Mouse (Mus musculus) neural tube, embryonic 11.5 days (tissue): ENCODE measurements around the gene Gdf9. TPM values are rescaled to one million over a fixed set of nuclear protein-coding genes. Genes with fewer than 3 reads are reported as not detected.
"Not testable (repeated sequence)": the region's sequence is repeated elsewhere in the genome, so short reads cannot be mapped to it uniquely, and the experiment has no call there.

Experiments used
- ATAC-seq: fragments of 200-750 bp; cut with Nextera tagmentation; 2 replicates; pipeline ENCODE4 v1.8.0; 2017; ENCODE audit warnings: moderate number of reproducible peaks, mild to moderate bottlenecking, moderate TSS enrichment, moderate library complexity; ENCODE audit not compliant: insufficient read depth, low FRiP score, low TSS enrichment
- DNase-seq: peaks from one replicate; pipeline ENCODE4 v3.0.0-alpha.2; 2015; ENCODE audit warnings: low spot score
- H3K27ac ChIP-seq: fragments of 300-500 bp; sonication (generic); 2 replicates; pipeline ENCODE4 v1.5.1; 2014; ENCODE audit warnings: low read depth, mild to moderate bottlenecking, low read length
- H3K27me3 ChIP-seq: fragments of 300-500 bp; sonication (generic); 2 replicates; pipeline ENCODE4 v1.6.1; 2014; ENCODE audit warnings: mild to moderate bottlenecking, low read length, mixed read lengths; ENCODE audit not compliant: control insufficient read depth, insufficient read depth
- H3K36me3 ChIP-seq: fragments of 300-500 bp; sonication (generic); 2 replicates; pipeline ENCODE4 v1.6.1; 2014; ENCODE audit warnings: mild to moderate bottlenecking, low read length, moderate library complexity, mixed read lengths; ENCODE audit not compliant: control insufficient read depth, insufficient read depth
- H3K4me1 ChIP-seq: fragments of 300-500 bp; sonication (generic); 2 replicates; pipeline ENCODE4 v1.6.1; 2014; ENCODE audit warnings: low read length, mixed read lengths; ENCODE audit not compliant: control insufficient read depth, insufficient read depth
- H3K4me2 ChIP-seq: fragments of 300-500 bp; sonication (generic); 2 replicates; pipeline ENCODE4 v1.6.1; 2014; ENCODE audit warnings: low read depth, mild to moderate bottlenecking, moderate library complexity
- H3K4me3 ChIP-seq: fragments of 300-500 bp; sonication (generic); 2 replicates; pipeline ENCODE4 v1.5.1; 2014; ENCODE audit warnings: low read depth, low read length
- H3K9ac ChIP-seq: fragments of 300-500 bp; sonication (generic); 2 replicates; pipeline ENCODE4 v1.6.1; 2014; ENCODE audit warnings: mild to moderate bottlenecking, low read length
- H3K9me3 ChIP-seq: fragments of 300-500 bp; sonication (generic); 2 replicates; pipeline ENCODE4 v1.6.1; 2016; ENCODE audit warnings: low read length; ENCODE audit not compliant: control insufficient read depth
- WGBS: fragments of 180-500 bp; shearing (Covaris S2); extraction: QIAGEN DNeasy Blood & Tissue Kit; methylation state at CpG from one replicate; pipeline ENCODE4 v1.1.7; 2014; 5-methylcytosine and 5-hydroxymethylcytosine counted together
- polyA plus RNA-seq: library from polyadenylated mRNA; unstranded; fragments of >200 nt; fragmentation: Nextera tagmentation; extraction: Ambion mirVana; gene quantifications from 2 replicates; pipeline ENCODE4 v1.2.1, GENCODE M21; 2014

The Gdf9 gene
- polyA plus RNA-seq, 1 experiment from 2014 or later: 2.7 TPM

DNA sequence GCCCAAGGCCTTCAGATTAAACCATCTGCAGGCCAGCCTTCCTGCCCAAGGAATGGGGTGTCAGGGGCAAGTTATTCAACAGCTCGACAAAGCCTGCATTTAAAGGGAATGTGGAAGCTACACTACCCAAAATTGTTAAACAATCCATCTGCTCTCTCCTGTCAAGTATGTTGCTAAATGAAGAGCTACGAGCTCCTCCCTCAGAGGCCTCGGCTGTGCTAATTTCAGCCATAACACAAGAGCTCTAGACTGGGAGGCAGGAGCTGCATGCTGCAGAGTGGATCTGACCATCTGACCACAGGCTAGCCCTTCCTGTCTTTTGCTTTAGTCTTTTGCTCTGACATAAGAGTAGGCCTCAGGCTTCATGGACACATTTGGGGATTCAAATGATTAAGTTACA, 5.6 kb upstream of the Gdf9 start:
- H3K36me3 ChIP-seq: peaks cover 5% of the 10 kb centered on the region; the same call in 1 of the 2 replicates
- no peak for ATAC-seq
- no peaks in the 10 kb centered on the region for H3K9me3 ChIP-seq
- no peak overlapping the region for H3K9ac ChIP-seq
- peaks cover 8% of the 10 kb centered on the region for H3K4me1 ChIP-seq
- no peak overlapping the region for H3K27ac ChIP-seq
- no peak overlapping the region for H3K4me3 ChIP-seq
- no peaks in the 10 kb centered on the region for H3K27me3 ChIP-seq
- no peak for DNase-seq
- no peak overlapping the region for H3K4me2 ChIP-seq
- WGBS: 72% methylated on average over 3 of the region's 3 CpGs

DNA sequence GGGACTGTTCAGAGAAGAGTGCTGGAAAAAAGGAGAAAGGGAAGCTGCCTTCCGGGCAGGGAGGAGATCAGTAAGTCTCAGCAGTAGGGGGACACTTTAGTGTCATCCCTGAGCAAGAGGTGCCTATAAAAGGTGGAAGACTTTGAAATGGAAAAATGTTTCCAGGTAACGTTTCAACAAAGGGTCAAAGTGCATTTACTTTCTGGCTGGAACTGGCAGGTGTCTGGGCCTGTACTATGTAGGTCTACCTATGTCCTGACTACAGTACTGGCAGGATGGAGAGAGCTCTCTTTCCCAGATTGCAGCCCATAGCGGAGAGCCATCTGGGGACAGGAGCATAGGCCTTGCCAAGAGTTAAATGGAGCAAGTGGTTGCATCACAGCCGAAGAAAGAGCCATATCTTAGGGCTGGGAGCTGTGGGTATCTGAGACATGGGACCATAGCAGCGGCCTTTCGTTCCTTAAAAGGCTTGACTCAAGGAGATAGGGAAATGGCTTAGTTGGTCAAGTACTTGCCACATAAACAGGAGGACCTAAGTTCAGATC, 5.0 kb upstream of the Gdf9 start:
- Histone ChIP-seq H3K9me3 (no peaks in the 10 kb centered on the region), H3K36me3 (peaks cover 5% of the 10 kb centered on the region; the same call in 1 of the 2 replicates), H3K4me2 (no peak overlapping the region), H3K4me3 (no peak overlapping the region), H3K27me3 (no peaks in the 10 kb centered on the region), H3K27ac (no peak overlapping the region), H3K4me1 (peaks cover 8% of the 10 kb centered on the region), H3K9ac (no peak overlapping the region)
- WGBS: 88% methylated on average over 6 of the region's 6 CpGs
- no peak for ATAC-seq
- DNase-seq: no peak

DNA sequence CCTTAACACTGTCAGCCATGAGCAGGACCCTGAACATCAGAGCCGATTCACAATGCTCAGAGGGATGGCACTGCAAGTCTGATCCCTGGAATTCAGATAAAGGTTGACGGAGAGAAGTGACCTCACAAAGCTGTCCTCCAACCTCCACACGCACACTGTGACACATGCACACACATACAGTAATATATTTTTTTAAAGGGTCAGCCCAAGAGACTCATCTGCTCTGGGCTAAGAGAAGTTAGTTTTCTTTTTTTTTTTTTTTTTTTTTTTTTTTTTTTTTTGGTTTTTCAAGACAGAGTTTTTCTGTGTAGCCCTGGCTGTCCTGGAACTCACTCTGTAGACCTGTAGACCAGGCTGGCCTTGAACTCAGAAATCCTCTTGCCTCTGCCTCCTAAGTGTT, 3.9 kb upstream of the Gdf9 start:
- not testable (repeated sequence) for H3K9me3 ChIP-seq, H3K27ac ChIP-seq, H3K27me3 ChIP-seq, ATAC-seq, H3K4me3 ChIP-seq, H3K9ac ChIP-seq, H3K4me2 ChIP-seq, H3K36me3 ChIP-seq, H3K4me1 ChIP-seq, DNase-seq
- WGBS: 91% methylated on average over 3 of the region's 3 CpGs

DNA sequence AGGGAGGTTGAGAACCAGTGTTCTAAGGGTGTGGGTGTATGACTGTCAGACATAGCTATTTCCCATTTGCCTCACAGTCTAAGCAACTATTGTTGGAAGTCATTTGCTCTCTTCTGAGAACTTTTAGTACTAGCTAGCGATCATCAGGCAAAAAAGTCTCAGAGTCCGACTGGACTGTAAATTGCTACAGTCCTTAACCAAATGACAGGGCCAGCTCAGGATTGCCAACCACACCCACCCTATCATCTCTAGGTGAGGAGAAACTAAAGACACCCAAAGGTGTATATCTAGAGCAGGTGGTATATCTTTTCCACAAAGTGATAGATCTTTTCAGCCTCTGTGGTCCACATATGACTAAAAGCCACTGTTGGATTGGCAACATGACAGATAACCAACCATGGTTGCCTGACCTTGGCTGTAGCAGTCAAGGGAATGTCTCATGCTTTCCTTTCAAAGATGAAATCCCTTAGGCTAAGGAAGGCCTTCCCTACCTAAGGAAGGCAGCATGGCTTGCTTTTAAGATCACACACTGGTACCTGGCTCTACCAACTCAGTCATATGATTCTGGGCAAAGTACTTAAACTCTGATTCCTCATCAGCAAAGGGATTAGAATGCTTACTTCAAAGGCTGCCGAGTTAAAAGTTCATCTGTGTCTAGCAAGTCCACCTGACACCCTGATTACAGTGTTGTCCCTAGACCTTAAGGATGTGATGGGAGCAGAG, 2.7 kb upstream of the Gdf9 start:
- H3K9ac ChIP-seq: no peak overlapping the region
- H3K36me3 ChIP-seq: peaks cover 5% of the 10 kb centered on the region; the same call in 1 of the 2 replicates
- WGBS: 92% methylated on average over 3 of the region's 3 CpGs
- H3K27ac ChIP-seq: no peak overlapping the region
- ATAC-seq (no peak), DNase-seq (no peak)
- H3K4me1 ChIP-seq: peaks cover 8% of the 10 kb centered on the region
- H3K9me3 ChIP-seq: no peaks in the 10 kb centered on the region
- H3K4me3 ChIP-seq: no peak overlapping the region
- H3K27me3 ChIP-seq: no peaks in the 10 kb centered on the region
- H3K4me2 ChIP-seq: no peak overlapping the region

DNA sequence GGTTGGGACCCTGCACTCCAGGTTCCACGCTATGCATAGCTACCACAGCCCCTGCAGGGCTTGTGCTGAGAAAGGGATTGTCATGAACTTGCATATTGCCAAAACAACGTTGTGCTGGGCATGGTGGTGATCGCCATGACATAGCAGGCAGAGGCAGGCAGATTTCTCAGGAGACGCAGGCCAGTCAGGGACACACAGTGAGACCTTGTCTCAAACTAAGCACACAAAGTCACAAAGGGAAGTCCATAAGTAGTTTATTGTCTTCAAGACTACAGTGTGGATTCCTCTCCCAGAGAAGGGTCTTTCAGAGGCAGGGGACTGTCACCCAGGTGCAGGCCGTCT, 2.1 kb upstream of the Gdf9 start:
- Histone ChIP-seq H3K9ac (no peak overlapping the region), H3K4me3 (no peak overlapping the region), H3K4me2 (no peak overlapping the region), H3K9me3 (no peaks in the 10 kb centered on the region), H3K27ac (no peak overlapping the region), H3K36me3 (peaks cover 5% of the 10 kb centered on the region; the same call in 1 of the 2 replicates), H3K4me1 (peaks cover 8% of the 10 kb centered on the region), H3K27me3 (no peaks in the 10 kb centered on the region)
- 96% methylated on average over 5 of the region's 5 CpGs for WGBS
- DNase-seq: no peak
- ATAC-seq: no peak

DNA sequence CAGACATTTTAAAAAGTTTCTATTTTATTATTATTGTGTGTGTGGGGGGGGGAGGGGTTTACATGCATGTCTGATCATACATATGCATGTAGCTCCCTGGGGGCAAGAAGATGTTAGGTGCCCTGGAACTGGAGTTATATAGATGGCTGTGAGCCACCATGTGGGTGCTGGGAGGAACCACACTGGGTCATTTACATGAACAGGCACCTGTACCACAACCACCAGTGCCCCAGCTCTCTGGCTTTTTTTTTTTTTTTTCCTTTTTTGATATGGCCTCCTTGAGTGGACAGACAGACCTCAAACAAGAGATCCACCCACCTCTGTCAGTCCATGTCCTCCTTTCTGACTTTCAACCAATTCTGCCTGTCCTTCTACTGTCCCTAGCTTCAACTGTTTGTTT, 1.6 kb upstream of the Gdf9 start:
- Histone ChIP-seq H3K9me3 (no peaks in the 10 kb centered on the region), H3K4me1 (peaks cover 8% of the 10 kb centered on the region), H3K36me3 (peaks cover 5% of the 10 kb centered on the region; the same call in 1 of the 2 replicates), H3K4me2 (peak overlapping the region; percentile 87; the same call in 1 of the 2 replicates), H3K27me3 (no peaks in the 10 kb centered on the region), H3K9ac (no peak overlapping the region), H3K27ac (no peak overlapping the region), H3K4me3 (no peak overlapping the region)
- ATAC-seq (no peak), DNase-seq (no peak)

DNA sequence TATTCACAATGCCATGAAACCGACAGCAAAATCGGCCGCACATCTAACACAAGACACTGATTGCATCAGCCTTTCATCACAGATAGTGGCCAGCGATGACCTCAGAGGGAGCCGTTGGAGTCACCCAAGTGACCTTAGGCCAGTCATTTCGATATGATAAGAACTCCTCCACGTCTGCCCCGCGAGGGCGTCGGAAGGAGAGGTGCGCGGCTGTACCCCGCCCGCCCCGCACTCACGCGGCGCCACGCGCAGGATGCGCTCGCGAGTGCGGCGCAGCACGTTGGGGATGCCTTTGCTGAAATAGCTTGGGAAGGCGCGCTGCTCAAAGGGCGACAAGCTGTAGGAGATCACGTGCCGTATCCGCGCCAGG, 538 bp upstream of the Gdf9 start:
- under 1% methylated on average over 34 of the region's 34 CpGs for WGBS
- no peaks in the 10 kb centered on the region for H3K9me3 ChIP-seq
- H3K36me3 ChIP-seq: peaks cover 5% of the 10 kb centered on the region; the same call in 1 of the 2 replicates
- H3K9ac ChIP-seq: peak overlapping the region; percentile 84
- peaks cover 8% of the 10 kb centered on the region for H3K4me1 ChIP-seq
- H3K27me3 ChIP-seq: no peaks in the 10 kb centered on the region
- H3K27ac ChIP-seq: peak overlapping the region; percentile 56; the same call in 1 of the 2 replicates
- peak overlapping the region; percentile 97 for H3K4me3 ChIP-seq
- H3K4me2 ChIP-seq: peak overlapping the region; percentile 87
- peak; percentile 45 for ATAC-seq
- no peak for DNase-seq

DNA sequence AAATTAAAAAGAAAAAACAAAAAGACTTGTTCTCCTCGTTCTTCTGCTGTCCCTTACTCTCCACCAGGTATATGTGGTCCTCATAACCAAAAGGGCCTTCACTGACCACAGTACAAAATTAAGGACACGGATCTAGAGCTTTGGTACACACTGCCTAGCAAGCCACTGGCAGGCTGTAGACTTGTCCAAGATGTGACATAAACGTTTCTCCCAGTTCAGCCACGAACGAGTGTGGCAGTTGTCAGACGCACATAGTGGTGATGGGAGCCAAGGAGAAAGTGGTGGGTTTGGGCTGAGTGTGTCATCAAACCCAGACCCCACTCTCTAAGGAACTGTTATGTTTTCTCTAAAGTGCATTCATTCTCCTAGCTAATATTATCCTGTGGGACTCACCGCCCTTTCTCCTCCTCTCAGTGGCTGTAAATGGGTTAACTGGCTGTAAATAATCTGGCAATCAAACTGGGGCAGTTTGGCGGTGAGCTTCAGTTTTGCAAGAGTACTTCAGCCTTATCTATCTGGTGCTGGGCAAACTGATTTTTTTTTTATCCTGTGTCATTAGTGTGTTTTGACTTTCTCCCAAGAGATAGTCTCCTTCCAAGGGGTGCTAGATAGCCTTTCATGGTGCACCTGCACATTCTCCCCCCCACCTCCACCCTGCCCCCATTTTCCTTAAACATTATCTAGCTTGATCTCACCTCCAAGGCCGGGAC, 679 bp downstream of the Gdf9 start:
- DNase-seq (no peak), ATAC-seq (peak; percentile 29; the same call in 1 of the 2 replicates)
- Histone ChIP-seq H3K36me3 (peaks cover 5% of the 10 kb centered on the region; the same call in 1 of the 2 replicates), H3K27me3 (no peaks in the 10 kb centered on the region), H3K4me2 (peak overlapping the region; percentile 87), H3K27ac (no peak overlapping the region), H3K4me3 (peak overlapping the region; percentile 97), H3K9me3 (no peaks in the 10 kb centered on the region), H3K9ac (peak overlapping the region; percentile 31), H3K4me1 (peaks cover 8% of the 10 kb centered on the region)
- WGBS: 18% methylated on average over 9 of the region's 9 CpGs
